ENCODE assay signal across 11 mouse cellular contexts in genomic region chr16:44679503-44679971, GRCm38 (mm10). TPM values are rescaled to one million over a fixed set of nuclear protein-coding genes. Genes with fewer than 3 reads are reported as not detected.
A peak's percentile ranks its signal among the peaks of the same experiment; 100 is the strongest.
DNase-seq lines count a peak whose midpoint lies in the region; ATAC-seq lines count a peak whose summit lies in the region.
"Had no signal": no experiment of that assay in that cellular context is flagged by ENCODE, and none has a peak within 500 bp of the region (broad histone marks: within the 10 kb centered on the region; RNA-seq: fewer than 3 reads in every experiment).

No protein-coding gene starts in this region.

- no peaks in the 10 kb centered on the region for H3K36me3 ChIP-seq in hindbrain, embryonic 11.5 days (ENCODE audit: control insufficient read depth, insufficient read depth, low read length)
- H3K36me3 ChIP-seq in midbrain, embryonic 13.5 days, result no peaks in the 10 kb centered on the region

- peak overlapping the region; percentile 75 for H3K27ac ChIP-seq in hindbrain, embryonic 11.5 days (ENCODE audit: low read depth, low read length)
- peak overlapping the region; percentile 86 for H3K27ac ChIP-seq in midbrain, embryonic 13.5 days
- H3K27ac ChIP-seq: layer of hippocampus, adult 2 months had no signal

- H3K27me3 ChIP-seq in hindbrain, embryonic 11.5 days (ENCODE audit: control insufficient read depth, insufficient read depth, low read length), result no peaks in the 10 kb centered on the region
- no peaks in the 10 kb centered on the region for H3K27me3 ChIP-seq in midbrain, embryonic 13.5 days

- peaks cover 4% of the 10 kb centered on the region for H3K4me1 ChIP-seq in hindbrain, embryonic 11.5 days (replicated peaks; ENCODE audit: control insufficient read depth, insufficient read depth, low read length)
- peaks cover 41% of the 10 kb centered on the region for H3K4me1 ChIP-seq in midbrain, embryonic 13.5 days (replicated peaks)

- 0 out of 2 replicates have a peak overlapping the region, but pooled peaks have one; percentile 23 for H3K9ac ChIP-seq in hindbrain, embryonic 11.5 days (ENCODE audit: low read depth, low read length)
- no peak overlapping the region; the same call in 1 of the 2 replicates for H3K9ac ChIP-seq in midbrain, embryonic 13.5 days (replicated peaks)

- peak; percentile 32 for DNase-seq in ZHBTc4 (ENCODE audit: low read depth, low spot score)
- peak; percentile 67 for DNase-seq in embryo, embryonic 9.5 days (ENCODE audit: extremely low spot score)
- DNase-seq in hindbrain, embryonic 11.5 days (ENCODE audit: low spot score), result peak; percentile 84
- no peak for DNase-seq in gastrocnemius, adult 18-20 months (ENCODE audit: low spot score)
- no peak for DNase-seq in frontal cortex, postnatal 14 days (ENCODE audit: low spot score in 2 of 2)
- no peak for DNase-seq in T-cell, adult 2 months (ENCODE audit: low spot score)
- DNase-seq: adrenal gland, postnatal 25 days had no signal

- 18% methylated on average over 8 of the region's 8 CpGs for WGBS in hindbrain, embryonic 11.5 days
- WGBS in midbrain, embryonic 13.5 days, result 11% methylated on average over 8 of the region's 8 CpGs

- peak; percentile 94 for ATAC-seq in hindbrain, embryonic 11.5 days (ENCODE audit: low FRiP score)
- peak; percentile 97 for ATAC-seq in midbrain, embryonic 13.5 days
- no peak for ATAC-seq in frontal cortex, adult (ENCODE audit: low TSS enrichment)

- H3K9me3 ChIP-seq in hindbrain, embryonic 11.5 days (ENCODE audit: control insufficient read depth, low read length), result no peaks in the 10 kb centered on the region; the same call in 1 of the 2 replicates
- H3K9me3 ChIP-seq in midbrain, embryonic 13.5 days, result peaks cover 10% of the 10 kb centered on the region

- H3K4me2 ChIP-seq in hindbrain, embryonic 11.5 days (replicated peaks; ENCODE audit: low read depth, low read length), result peak overlapping the region; percentile 7; the same call in 1 of the 2 replicates
- peak overlapping the region; percentile 41 for H3K4me2 ChIP-seq in midbrain, embryonic 13.5 days (replicated peaks)

- H3K4me3 ChIP-seq in hindbrain, embryonic 11.5 days (ENCODE audit: low read depth, low read length), result no peak overlapping the region
- H3K4me3 ChIP-seq in midbrain, embryonic 13.5 days (replicated peaks), result peak overlapping the region; percentile 12; the same call in 1 of the 2 replicates
- H3K4me3 ChIP-seq: erythroblast, embryonic 14.5 days; layer of hippocampus, adult 2 months had no signal

RNA-seq across cellular contexts. Expression of gene Nepro, which starts 44.6 kb away (rescaled TPM):
- polyA plus RNA-seq in hindbrain, embryonic 11.5 days (2014; fragmentation: Nextera tagmentation; extraction: Ambion mirVana), result 10.6 and 13.1 TPM in 2 replicates
- polyA plus RNA-seq in midbrain, embryonic 13.5 days (2015; fragmentation: Nextera tagmentation; extraction: Ambion mirVana), result 5.6 and 6.0 TPM in 2 replicates
- total RNA-seq in gastrocnemius, adult 18-20 months (2021), result 1 to 10 TPM; 2.6 to 3.1 TPM

Comparison
In these comparisons a context has a peak if more than half of its experiments do, and no peak if none do; other contexts are left out.
1. DNase-seq: peak in ZHBTc4 (single experiment), embryo, embryonic 9.5 days (single experiment) and hindbrain, embryonic 11.5 days (single experiment); none in gastrocnemius, adult 18-20 months (single experiment), frontal cortex, postnatal 14 days (0 of 2) and T-cell, adult 2 months (single experiment).